Mouse (Mus musculus): ENCODE results near the gene Adarb1.

Gene Adarb1

GRCm38 (mm10) chr10:77267027-77267426 is 151.0 kb downstream of the Adarb1 start:
- no peak for DNase-seq (ENCODE audit: low read depth, low spot score)

GRCm38 (mm10) chr10:77266281-77266680 is 151.8 kb downstream of the Adarb1 start:
- DNase-seq (ENCODE audit: low read depth, low spot score): peak; percentile 34

GRCm38 (mm10) chr10:77260166-77260875 is 157.7 kb downstream of the Adarb1 start:
- DNase-seq (ENCODE audit: low read depth, low spot score): no peak

- DNase-seq (ENCODE audit: low read depth, low spot score): peak; percentile 98
Observed at GRCm38 (mm10) chr10:77258704-77259621, 159.1 kb downstream of the Adarb1 start, which contains the start of gene Pofut2. Gene Pofut2 (plus strand): TSS chr10:77259218.

- DNase-seq (ENCODE audit: low read depth, low spot score): no peak
Observed at GRCm38 (mm10) chr10:77258041-77258590, 160.0 kb downstream of the Adarb1 start.

GRCm38 (mm10) chr10:77255676-77256075 is 162.4 kb downstream of the Adarb1 start:
- DNase-seq (ENCODE audit: low read depth, low spot score): no peak

- no peak for DNase-seq (ENCODE audit: low read depth, low spot score)
Observed at GRCm38 (mm10) chr10:77255231-77255630, 162.8 kb downstream of the Adarb1 start.

GRCm38 (mm10) chr10:77252790-77253189 is 165.3 kb downstream of the Adarb1 start:
- DNase-seq (ENCODE audit: low read depth, low spot score): peak; percentile 69

GRCm38 (mm10) chr10:77251784-77252539 is 166.1 kb downstream of the Adarb1 start:
- DNase-seq (ENCODE audit: low read depth, low spot score): peak; percentile 47

- DNase-seq (ENCODE audit: low read depth, low spot score): no peak
Observed at GRCm38 (mm10) chr10:77251223-77251783, 166.8 kb downstream of the Adarb1 start.

GRCm38 (mm10) chr10:77247707-77248106 is 170.4 kb downstream of the Adarb1 start:
- no peak for DNase-seq (ENCODE audit: low read depth, low spot score)

- no peak for DNase-seq (ENCODE audit: low read depth, low spot score)
Observed at GRCm38 (mm10) chr10:77247048-77247447, 171.0 kb downstream of the Adarb1 start.

GRCm38 (mm10) chr10:77244777-77245176 is 173.3 kb downstream of the Adarb1 start:
- no peak for DNase-seq (ENCODE audit: low read depth, low spot score)

- DNase-seq (ENCODE audit: low read depth, low spot score): no peak
Observed at GRCm38 (mm10) chr10:77243572-77244161, 174.4 kb downstream of the Adarb1 start.

GRCm38 (mm10) chr10:77242871-77243270 is 175.2 kb downstream of the Adarb1 start:
- DNase-seq (ENCODE audit: low read depth, low spot score): no peak

GRCm38 (mm10) chr10:77242396-77242795 is 175.7 kb downstream of the Adarb1 start:
- no peak for DNase-seq (ENCODE audit: low read depth, low spot score)

- no peak for DNase-seq (ENCODE audit: low read depth, low spot score)
Observed at GRCm38 (mm10) chr10:77240764-77241163, 177.3 kb downstream of the Adarb1 start.
